Mouse (Mus musculus): ENCODE data around the gene Ostm1. TPM values are rescaled to one million over a fixed set of nuclear protein-coding genes. Genes with fewer than 3 reads are reported as not detected.

Gene Ostm1
- polyA plus RNA-seq, 1 experiment from 2014 or later: 11.9 TPM

DNA sequence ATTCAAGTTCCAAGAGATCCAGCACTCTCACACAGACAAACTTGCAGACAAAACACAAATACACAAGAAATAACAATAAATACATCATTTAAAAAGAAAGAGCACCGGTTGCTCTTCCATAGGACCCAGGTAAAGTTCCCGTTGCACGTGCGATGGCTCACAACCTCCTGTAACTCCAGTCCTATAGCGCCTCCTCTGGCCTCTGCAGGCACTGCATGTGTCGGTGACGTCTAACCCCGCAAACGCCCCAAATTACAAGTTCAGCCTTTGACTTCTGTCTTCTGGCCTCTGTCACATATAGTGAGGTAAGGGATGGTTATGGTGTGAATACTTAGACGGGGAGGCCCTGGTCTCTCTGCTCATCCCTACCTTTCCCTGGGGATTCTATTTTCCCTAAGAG is 17.9 kb downstream of the Ostm1 start:
- WGBS: 20% methylated on average over 10 of the region's 10 CpGs
- no peak for ATAC-seq (ENCODE audit: insufficient number of reproducible peaks, insufficient read depth, low FRiP score, low read depth)
- H3K27ac ChIP-seq (ENCODE audit: low read length): no peak overlapping the region
- H3K36me3 ChIP-seq (ENCODE audit: control insufficient read depth, insufficient read depth, low read length): no peaks in the 10 kb centered on the region
- no peak overlapping the region for H3K4me3 ChIP-seq (ENCODE audit: low read depth, low read length)
- H3K27me3 ChIP-seq (ENCODE audit: control insufficient read depth, insufficient read depth, low read length): no peaks in the 10 kb centered on the region
- H3K9ac ChIP-seq (replicated peaks; ENCODE audit: low read depth, low read length): no peak overlapping the region
- H3K4me1 ChIP-seq (ENCODE audit: control insufficient read depth, insufficient read depth, low read length): no peaks in the 10 kb centered on the region
- H3K4me2 ChIP-seq (replicated peaks; ENCODE audit: low read depth, low read length): no peak overlapping the region
- H3K9me3 ChIP-seq (ENCODE audit: control insufficient read depth, low read depth, low read length): peaks cover 7% of the 10 kb centered on the region

DNA sequence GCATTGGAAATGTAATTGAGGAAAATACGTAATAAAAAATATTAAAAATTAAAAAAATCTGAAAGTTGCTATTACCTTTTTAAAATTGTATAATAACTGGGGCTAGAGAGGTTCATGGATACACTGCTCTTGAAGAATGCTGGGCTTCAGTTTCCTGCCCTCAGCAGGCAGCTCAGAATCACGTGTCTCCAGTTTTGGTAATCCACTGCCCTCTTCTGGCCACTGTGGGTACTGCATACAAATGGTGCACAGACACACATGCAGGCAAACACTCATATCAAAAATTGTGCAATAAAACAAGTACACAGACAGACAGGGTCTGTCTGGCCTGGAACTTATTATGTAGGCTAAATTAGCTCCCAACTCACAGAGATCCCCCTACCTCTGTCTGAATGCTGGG is 21.3 kb downstream of the Ostm1 start:
- H3K4me1 ChIP-seq (ENCODE audit: control insufficient read depth, insufficient read depth, low read length): no peaks in the 10 kb centered on the region
- peaks cover 12% of the 10 kb centered on the region for H3K9me3 ChIP-seq (ENCODE audit: control insufficient read depth, low read depth, low read length)
- H3K27ac ChIP-seq (ENCODE audit: low read length): no peak overlapping the region
- WGBS: 69% methylated on average over 2 of the region's 2 CpGs
- no peak overlapping the region for H3K4me3 ChIP-seq (ENCODE audit: low read depth, low read length)
- no peaks in the 10 kb centered on the region for H3K36me3 ChIP-seq (ENCODE audit: control insufficient read depth, insufficient read depth, low read length)
- H3K9ac ChIP-seq (replicated peaks; ENCODE audit: low read depth, low read length): no peak overlapping the region
- H3K27me3 ChIP-seq (ENCODE audit: control insufficient read depth, insufficient read depth, low read length): 0 out of 2 replicates have a peak, but pooled peaks cover 4% of the 10 kb centered on the region
- no peak for ATAC-seq (ENCODE audit: insufficient number of reproducible peaks, insufficient read depth, low FRiP score, low read depth)
- no peak overlapping the region for H3K4me2 ChIP-seq (replicated peaks; ENCODE audit: low read depth, low read length)

GRCm38 (mm10) chr10:42606757-42607156 is 23.1 kb downstream of the Ostm1 start:
- no peak for ATAC-seq (ENCODE audit: insufficient number of reproducible peaks, insufficient read depth, low FRiP score, low read depth)
- Histone ChIP-seq H3K27me3 (ENCODE audit: control insufficient read depth, insufficient read depth, low read length) (0 out of 2 replicates have a peak, but pooled peaks cover 6% of the 10 kb centered on the region), H3K9ac (replicated peaks; ENCODE audit: low read depth, low read length) (no peak overlapping the region), H3K4me1 (ENCODE audit: control insufficient read depth, insufficient read depth, low read length) (no peaks in the 10 kb centered on the region), H3K4me3 (ENCODE audit: low read depth, low read length) (no peak overlapping the region), H3K4me2 (replicated peaks; ENCODE audit: low read depth, low read length) (no peak overlapping the region), H3K9me3 (ENCODE audit: control insufficient read depth, low read depth, low read length) (peaks cover 12% of the 10 kb centered on the region), H3K27ac (ENCODE audit: low read length) (no peak overlapping the region), H3K36me3 (ENCODE audit: control insufficient read depth, insufficient read depth, low read length) (no peaks in the 10 kb centered on the region)
- 74% methylated on average over 4 of the region's 4 CpGs for WGBS

DNA sequence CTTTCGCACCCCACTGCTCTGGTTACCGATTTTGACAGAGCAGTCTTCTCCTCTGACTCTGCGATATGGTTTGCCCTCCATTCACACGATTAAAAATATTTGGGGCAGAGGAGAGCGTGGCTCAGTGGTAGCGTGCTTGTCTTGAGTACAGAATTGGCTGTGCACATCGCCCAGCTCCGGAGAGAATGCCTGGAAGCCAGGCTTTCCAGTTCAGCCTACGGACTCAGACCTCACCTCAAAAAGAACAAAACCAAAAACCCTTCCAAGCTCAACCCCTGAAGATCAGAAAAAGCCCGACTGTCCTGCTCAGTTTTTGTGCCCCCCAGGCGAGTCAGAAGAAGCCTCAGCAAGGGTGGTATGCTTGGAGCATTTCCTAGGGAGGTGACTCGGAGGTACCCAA is 29.5 kb downstream of the Ostm1 start:
- H3K27me3 ChIP-seq (ENCODE audit: control insufficient read depth, insufficient read depth, low read length): peaks cover 41% of the 10 kb centered on the region
- 8% methylated on average over 12 of the region's 12 CpGs for WGBS

GRCm38 (mm10) chr10:42613639-42614381 is 30.2 kb downstream of the Ostm1 start:
- no peak overlapping the region for H3K9ac ChIP-seq (replicated peaks; ENCODE audit: low read depth, low read length)
- no peak overlapping the region for H3K27ac ChIP-seq (ENCODE audit: low read length)
- no peaks in the 10 kb centered on the region for H3K9me3 ChIP-seq (ENCODE audit: control insufficient read depth, low read depth, low read length)
- ATAC-seq (ENCODE audit: insufficient number of reproducible peaks, insufficient read depth, low FRiP score, low read depth): no peak
- WGBS: 1% methylated on average over 40 of the region's 40 CpGs
- H3K4me1 ChIP-seq (ENCODE audit: control insufficient read depth, insufficient read depth, low read length): peaks cover 5% of the 10 kb centered on the region; the same call in 1 of the 2 replicates
- peak overlapping the region; percentile 29 for H3K4me3 ChIP-seq (ENCODE audit: low read depth, low read length)
- H3K4me2 ChIP-seq (replicated peaks; ENCODE audit: low read depth, low read length): peak overlapping the region; percentile 44
- H3K36me3 ChIP-seq (ENCODE audit: control insufficient read depth, insufficient read depth, low read length): no peaks in the 10 kb centered on the region
- peaks cover 45% of the 10 kb centered on the region for H3K27me3 ChIP-seq (ENCODE audit: control insufficient read depth, insufficient read depth, low read length)

More for the DNA sequence above, 29.5 kb downstream of the Ostm1 start:
- Histone ChIP-seq H3K4me2 (replicated peaks; ENCODE audit: low read depth, low read length) (no peak overlapping the region), H3K9ac (replicated peaks; ENCODE audit: low read depth, low read length) (no peak overlapping the region), H3K4me3 (ENCODE audit: low read depth, low read length) (no peak overlapping the region), H3K27ac (ENCODE audit: low read length) (no peak overlapping the region), H3K9me3 (ENCODE audit: control insufficient read depth, low read depth, low read length) (no peaks in the 10 kb centered on the region), H3K4me1 (ENCODE audit: control insufficient read depth, insufficient read depth, low read length) (peaks cover 5% of the 10 kb centered on the region; the same call in 1 of the 2 replicates), H3K36me3 (ENCODE audit: control insufficient read depth, insufficient read depth, low read length) (no peaks in the 10 kb centered on the region)
- no peak for ATAC-seq (ENCODE audit: insufficient number of reproducible peaks, insufficient read depth, low FRiP score, low read depth)

DNA sequence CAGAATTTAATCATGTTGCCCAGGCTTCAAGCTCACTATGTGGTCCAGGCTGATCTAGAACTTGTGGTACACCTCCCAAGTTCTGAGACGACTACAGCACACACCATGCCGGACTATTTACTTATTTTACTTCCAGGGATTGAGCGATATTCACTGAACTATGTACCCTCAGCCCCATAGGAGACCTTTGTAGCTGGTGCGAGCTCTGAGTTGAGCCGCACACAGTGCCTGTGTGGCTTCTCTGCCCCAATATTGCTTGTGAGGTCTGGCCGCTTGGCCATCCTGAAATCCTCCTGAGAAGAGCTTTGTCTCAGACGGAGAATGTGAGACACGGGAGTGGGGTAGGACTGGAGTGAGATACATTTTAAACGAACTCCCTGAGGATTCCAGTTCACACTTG is 31.1 kb downstream of the Ostm1 start:
- no peaks in the 10 kb centered on the region for H3K9me3 ChIP-seq (ENCODE audit: control insufficient read depth, low read depth, low read length)
- 11% methylated on average over 9 of the region's 9 CpGs for WGBS
- no peak overlapping the region for H3K4me2 ChIP-seq (replicated peaks; ENCODE audit: low read depth, low read length)
- H3K4me1 ChIP-seq (ENCODE audit: control insufficient read depth, insufficient read depth, low read length): peaks cover 5% of the 10 kb centered on the region; the same call in 1 of the 2 replicates
- H3K4me3 ChIP-seq (ENCODE audit: low read depth, low read length): no peak overlapping the region
- H3K9ac ChIP-seq (replicated peaks; ENCODE audit: low read depth, low read length): no peak overlapping the region
- no peak overlapping the region for H3K27ac ChIP-seq (ENCODE audit: low read length)
- peaks cover 46% of the 10 kb centered on the region for H3K27me3 ChIP-seq (ENCODE audit: control insufficient read depth, insufficient read depth, low read length)
- ATAC-seq (ENCODE audit: insufficient number of reproducible peaks, insufficient read depth, low FRiP score, low read depth): no peak
- no peaks in the 10 kb centered on the region for H3K36me3 ChIP-seq (ENCODE audit: control insufficient read depth, insufficient read depth, low read length)

- peaks cover 5% of the 10 kb centered on the region; the same call in 1 of the 2 replicates for H3K4me1 ChIP-seq (ENCODE audit: control insufficient read depth, insufficient read depth, low read length)
- WGBS: 38% methylated on average over 2 of the region's 2 CpGs
- no peak for ATAC-seq (ENCODE audit: insufficient number of reproducible peaks, insufficient read depth, low FRiP score, low read depth)
- H3K36me3 ChIP-seq (ENCODE audit: control insufficient read depth, insufficient read depth, low read length): no peaks in the 10 kb centered on the region
- H3K27ac ChIP-seq (ENCODE audit: low read length): no peak overlapping the region
- H3K27me3 ChIP-seq (ENCODE audit: control insufficient read depth, insufficient read depth, low read length): peaks cover 37% of the 10 kb centered on the region
- H3K9ac ChIP-seq (replicated peaks; ENCODE audit: low read depth, low read length): no peak overlapping the region
- H3K4me2 ChIP-seq (replicated peaks; ENCODE audit: low read depth, low read length): no peak overlapping the region
- no peaks in the 10 kb centered on the region for H3K9me3 ChIP-seq (ENCODE audit: control insufficient read depth, low read depth, low read length)
- H3K4me3 ChIP-seq (ENCODE audit: low read depth, low read length): no peak overlapping the region
These were observed 34.7 kb downstream of the Ostm1 start for GRCm38 (mm10) chr10:42618291-42618690.

DNA sequence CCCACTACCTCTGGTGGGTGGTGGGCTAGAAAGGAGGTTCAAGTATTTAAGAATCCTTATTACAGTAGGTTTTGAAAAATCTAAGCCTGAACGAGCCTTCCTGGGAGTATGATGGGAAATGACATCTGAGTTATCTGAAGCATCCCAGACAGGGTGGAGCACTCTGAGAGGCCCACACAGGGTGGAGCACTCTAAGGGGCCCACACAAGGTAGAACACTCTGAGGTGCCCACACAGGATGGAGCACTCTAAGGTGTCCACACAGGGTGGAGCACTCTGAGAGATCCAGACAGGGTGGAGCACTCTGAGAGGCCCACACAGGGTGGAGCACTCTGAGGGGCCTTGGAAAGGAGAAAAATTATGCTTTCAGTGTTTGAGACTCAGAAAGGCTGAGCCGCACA is 42.3 kb downstream of the Ostm1 start:
- Histone ChIP-seq H3K4me1 (ENCODE audit: control insufficient read depth, insufficient read depth, low read length) (no peaks in the 10 kb centered on the region), H3K36me3 (ENCODE audit: control insufficient read depth, insufficient read depth, low read length) (no peaks in the 10 kb centered on the region), H3K9ac (replicated peaks; ENCODE audit: low read depth, low read length) (no peak overlapping the region), H3K9me3 (ENCODE audit: control insufficient read depth, low read depth, low read length) (no peaks in the 10 kb centered on the region), H3K27ac (ENCODE audit: low read length) (no peak overlapping the region), H3K27me3 (ENCODE audit: control insufficient read depth, insufficient read depth, low read length) (peaks cover 37% of the 10 kb centered on the region), H3K4me3 (ENCODE audit: low read depth, low read length) (no peak overlapping the region), H3K4me2 (replicated peaks; ENCODE audit: low read depth, low read length) (no peak overlapping the region)
- ATAC-seq (ENCODE audit: insufficient number of reproducible peaks, insufficient read depth, low FRiP score, low read depth): no peak
- WGBS: 71% methylated on average over 2 of the region's 2 CpGs
